Mouse (Mus musculus): Measurements from ENCODE around the gene Stk24.

GRCm38 (mm10) chr14:121405120-121405519 lies 25.3 kb upstream of the Stk24 start:
- TF ChIP-seq CTCF (IDR thresholded peaks at IDR 0.05; ENCODE audit: low read depth) (no peak), EP300 (optimal IDR thresholded peaks at IDR 0.05) (no peak)

Measured in stomach, postnatal 0 days (tissue).